Mouse (Mus musculus) 416B (cell line): ENCODE measurements at regions not wholly inside any gene's neighbourhood (a gene's known extent, or its start where the extent isn't known, plus 50 kb on each side); places are given as distances from the start of the nearest gene placed in this dataset.

Experiments used
- DNase-seq: peaks from one replicate; pipeline ENCODE4 v3.0.0; 2011; ENCODE audit warnings: low read depth

- DNase-seq, result no peak
Measured at GRCm38 (mm10) chr19:36178828-36179251, 58.9 kb upstream of the Ankrd1 start.

- no peak for DNase-seq
Measured at GRCm38 (mm10) chr19:36180329-36180728, 60.4 kb upstream of the Ankrd1 start.

GRCm38 (mm10) chr19:36181535-36181934, 61.6 kb upstream of the Ankrd1 start:
- DNase-seq, result no peak

DNA sequence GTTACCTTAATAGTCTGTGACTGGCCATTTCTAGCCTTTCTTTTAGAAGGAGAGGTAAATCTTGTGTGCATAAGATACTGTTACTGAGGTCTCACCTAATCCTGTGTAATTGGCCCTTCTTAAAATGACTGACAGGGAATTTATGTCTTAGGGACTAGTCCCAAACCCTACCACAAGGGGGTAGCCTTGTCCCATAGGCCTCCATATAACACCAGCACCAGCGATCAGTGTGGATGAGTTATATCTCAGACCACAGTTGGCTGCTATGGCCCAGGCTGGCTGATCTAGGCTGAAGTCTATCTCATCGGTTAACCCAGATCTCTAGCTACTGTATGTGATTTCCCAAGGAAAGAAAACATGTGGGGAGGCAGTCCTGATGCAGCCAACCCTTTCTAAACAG, 63.2 kb upstream of the Ankrd1 start:
- peak; percentile 77 for DNase-seq

GRCm38 (mm10) chr19:36189662-36190061, 69.8 kb upstream of the Ankrd1 start:
- DNase-seq, result no peak

DNA sequence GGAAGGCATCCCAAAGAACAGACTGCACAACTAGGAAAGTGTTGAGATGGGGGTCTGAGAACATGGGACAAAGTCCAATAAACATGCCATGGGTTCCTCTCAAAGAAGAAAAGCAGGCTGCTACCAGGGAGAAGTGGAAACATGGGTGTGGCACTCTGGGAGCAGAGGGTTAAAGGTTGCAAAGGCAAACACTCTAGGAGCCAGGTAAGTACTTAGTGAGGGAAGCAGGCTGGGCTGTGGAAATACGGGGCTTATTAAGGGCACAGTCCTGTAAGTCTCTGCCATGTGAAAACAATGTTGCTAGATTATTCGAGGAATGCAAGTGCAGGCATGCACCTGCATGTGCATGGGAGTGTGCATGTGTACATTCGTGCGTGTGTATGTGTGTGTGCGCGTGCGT, 71.7 kb upstream of the Ankrd1 start:
- DNase-seq, result no peak

GRCm38 (mm10) chr19:36204269-36204668, 84.4 kb upstream of the Ankrd1 start:
- no peak for DNase-seq

- DNase-seq, result no peak
Measured at GRCm38 (mm10) chr19:36204965-36205718, 85.2 kb upstream of the Ankrd1 start.

GRCm38 (mm10) chr19:36207735-36208288, 87.9 kb upstream of the Ankrd1 start:
- no peak for DNase-seq

DNA sequence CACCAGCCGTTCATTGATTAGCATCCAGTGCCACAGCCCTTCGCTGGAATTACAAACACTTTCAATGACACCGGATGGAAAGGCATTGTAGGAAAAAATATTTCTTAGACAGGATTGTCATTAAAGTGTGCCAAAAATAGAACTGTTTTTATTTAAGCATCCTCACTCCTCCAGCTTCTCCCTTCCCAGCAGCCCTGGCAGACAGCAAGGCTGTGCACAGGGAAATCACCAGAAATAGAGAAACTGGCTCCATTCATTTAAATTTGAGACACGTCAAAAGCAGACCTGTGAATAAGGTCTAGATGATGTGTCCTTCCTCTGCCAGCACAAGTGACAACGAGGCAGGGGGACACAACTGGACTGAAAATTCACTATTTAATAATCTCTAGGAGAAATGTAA, 88.5 kb upstream of the Ankrd1 start:
- DNase-seq, result no peak

DNA sequence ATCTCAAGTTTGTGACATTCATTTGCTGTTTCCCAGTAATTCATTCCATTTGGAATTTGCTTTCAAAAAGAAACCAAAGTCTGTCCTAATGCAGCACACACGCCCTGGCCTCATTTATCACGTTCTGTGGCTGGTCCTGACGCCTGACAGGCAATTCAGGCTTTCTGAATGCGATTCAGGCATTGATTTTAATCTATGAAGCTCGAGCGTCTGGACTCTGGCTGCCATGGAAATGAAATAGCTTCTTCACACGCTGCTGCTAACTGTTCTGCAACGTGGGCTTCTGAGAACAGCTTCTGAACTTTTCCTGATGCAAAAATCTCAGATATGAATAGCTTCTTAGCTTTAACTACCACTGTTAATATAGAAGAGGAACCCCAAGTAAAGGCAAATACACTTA, 93.6 kb upstream of the Ankrd1 start:
- no peak for DNase-seq

- no peak for DNase-seq
Measured at GRCm38 (mm10) chr19:36214188-36214968, 94.5 kb upstream of the Ankrd1 start.

DNA sequence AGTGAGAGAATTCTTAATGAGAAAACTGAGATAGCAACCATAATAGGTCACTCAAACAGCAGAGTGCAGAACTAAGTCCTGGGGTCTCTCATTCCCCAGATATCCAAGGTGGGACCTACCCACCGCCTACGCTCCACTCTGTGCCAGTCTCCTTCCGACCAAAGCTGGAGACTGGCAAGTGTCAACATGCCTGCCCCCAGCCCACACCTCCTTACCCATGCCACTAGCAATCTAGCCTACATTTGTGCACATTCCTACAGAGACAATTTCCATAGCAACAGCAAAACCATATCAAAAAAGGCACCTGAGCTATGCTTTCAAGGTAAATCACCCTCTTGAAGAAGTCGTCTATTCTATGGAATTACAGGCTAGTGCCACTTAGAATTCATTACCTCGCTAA, 97.3 kb upstream of the Ankrd1 start:
- DNase-seq, result no peak

GRCm38 (mm10) chr19:36217605-36218004, 97.7 kb upstream of the Ankrd1 start:
- no peak for DNase-seq

DNA sequence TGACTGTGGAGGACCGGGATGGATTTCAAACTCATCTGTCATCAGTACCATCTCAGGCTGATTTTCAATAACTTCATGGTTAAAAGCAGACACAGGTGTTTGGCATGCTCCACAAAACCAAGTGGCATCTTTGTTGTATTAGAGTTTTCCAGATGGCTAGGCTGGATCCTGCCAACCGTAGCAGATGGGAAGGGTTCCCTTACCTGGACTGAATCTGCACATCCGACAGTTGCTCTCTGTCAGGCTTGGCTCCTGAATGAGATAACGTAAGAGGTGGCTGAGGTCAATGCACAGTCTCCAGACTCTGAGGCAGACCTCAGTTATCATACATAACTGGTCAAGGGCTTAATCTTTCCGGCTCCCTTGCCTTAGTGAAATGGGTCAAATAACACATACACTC, 99.0 kb upstream of the Ankrd1 start:
- no peak for DNase-seq

- no peak for DNase-seq
Measured at GRCm38 (mm10) chr19:36221104-36221503, 101.2 kb upstream of the Ankrd1 start.

DNA sequence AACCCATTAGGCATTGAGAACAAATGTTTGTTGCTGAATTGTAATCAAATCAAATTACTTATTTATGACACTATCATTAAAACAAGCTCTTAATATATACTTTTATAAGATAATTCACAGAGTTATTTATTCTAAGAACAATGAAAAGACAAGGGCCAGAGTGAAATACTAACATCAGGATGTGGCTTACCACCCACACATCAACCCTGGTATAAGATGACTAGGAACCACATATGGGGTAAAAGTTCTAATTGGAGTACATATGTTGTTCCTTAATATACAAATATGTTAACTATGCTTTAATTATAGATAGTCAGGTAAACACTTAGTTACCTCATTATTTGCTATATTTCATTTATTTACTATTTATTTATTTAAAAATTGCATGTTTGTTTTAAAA, 101.7 kb upstream of the Ankrd1 start:
- no peak for DNase-seq

DNA sequence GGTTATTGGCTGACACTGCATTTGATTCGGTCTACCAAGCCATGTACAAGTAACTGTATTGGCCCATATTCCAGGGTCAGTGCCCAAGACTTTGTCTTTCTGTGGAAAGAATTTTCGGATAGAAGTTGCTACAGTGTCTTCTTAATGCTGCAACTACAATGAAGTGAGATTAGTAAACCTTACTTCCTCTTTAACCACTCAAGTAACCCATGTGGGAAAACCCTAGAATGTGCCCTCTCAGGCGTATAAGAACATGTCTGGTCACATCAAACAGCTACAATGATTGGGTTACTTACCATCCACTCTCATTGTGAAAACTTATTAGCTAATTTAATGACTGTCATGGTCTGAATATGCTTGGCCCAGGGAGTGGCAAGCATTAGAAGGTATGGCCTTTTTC, 102.3 kb upstream of the Ankrd1 start:
- no peak for DNase-seq

- peak; percentile 6 for DNase-seq
Measured at GRCm38 (mm10) chr19:36224518-36224917, 104.6 kb upstream of the Ankrd1 start.

DNA sequence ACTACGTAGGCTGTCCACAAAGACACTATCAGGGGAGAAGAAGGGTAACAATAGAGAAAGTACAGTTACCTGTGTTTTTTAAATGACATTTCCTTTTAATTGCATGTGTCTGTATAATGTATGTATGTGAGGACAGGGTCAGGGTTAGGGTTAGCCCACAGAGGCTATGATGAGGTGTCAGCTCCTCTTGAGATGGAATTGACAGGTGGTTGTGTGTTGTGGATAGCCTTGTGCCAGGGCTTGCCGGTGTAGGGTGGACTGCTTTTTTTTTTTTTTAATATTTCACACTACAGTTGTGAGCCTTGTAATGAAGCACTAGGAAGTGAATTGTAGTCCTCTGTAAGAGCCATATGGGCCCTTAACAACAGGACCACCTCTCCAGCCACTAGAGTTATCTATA, 105.7 kb upstream of the Ankrd1 start:
- no peak for DNase-seq

DNA sequence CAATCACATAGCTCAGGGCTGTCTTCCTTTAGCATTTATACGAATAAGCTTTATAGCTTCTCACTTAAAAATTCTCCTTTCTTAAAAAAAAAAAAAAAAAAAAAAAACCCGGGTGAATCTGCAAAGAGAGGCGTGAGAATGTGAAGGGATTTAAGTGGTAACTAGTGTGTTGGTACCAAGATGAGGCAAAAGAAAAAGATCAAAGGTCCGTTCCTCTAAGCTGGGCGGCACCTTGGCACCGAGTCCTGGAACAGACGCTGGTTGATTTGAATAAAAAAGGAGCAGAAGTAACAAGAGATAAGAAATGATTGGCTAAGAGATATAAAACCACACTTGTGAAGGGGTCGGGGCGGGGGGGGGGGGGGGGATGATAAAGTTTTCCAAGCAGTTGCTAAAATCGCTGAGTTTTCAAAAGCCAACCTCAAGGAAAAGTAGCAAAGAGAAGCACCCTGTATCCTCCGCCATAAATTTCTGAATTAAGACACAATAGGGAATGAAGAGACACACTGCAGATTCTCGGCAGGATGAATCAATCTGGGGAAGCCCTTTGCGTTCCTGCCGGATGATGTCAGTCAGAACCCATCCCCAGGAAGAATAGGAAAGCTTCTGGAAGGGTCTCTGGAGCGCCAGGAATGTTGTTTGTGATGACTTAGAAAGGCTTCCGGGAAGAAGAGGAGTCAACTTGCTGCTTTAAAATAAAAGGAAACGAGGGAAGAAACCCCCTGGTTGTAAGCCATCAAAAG, 107.7 kb upstream of the Ankrd1 start:
- DNase-seq, result no peak

GRCm38 (mm10) chr19:36229315-36229714, 109.4 kb upstream of the Ankrd1 start:
- no peak for DNase-seq

DNA sequence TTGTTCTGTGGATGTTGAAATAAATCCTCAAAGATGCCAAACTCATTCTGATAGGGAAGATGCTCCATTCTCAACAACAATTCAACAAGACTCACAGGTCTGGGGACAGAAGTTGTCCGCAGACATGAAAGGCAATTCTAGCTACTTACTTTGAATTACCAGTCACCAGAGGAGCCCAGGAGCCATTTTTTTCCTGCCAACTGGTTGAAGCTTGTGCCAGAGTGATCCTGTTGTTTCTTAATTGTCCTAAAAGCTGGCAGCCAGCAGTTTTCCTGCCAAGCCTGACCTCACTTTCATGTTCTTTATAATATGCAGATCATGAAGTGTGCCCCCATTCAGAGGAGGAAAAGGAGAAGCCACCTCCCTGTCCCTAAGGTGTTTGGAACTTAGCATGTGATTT, 110.0 kb upstream of the Ankrd1 start:
- no peak for DNase-seq
